Mouse (Mus musculus) layer of hippocampus, adult 9-10 months (tissue): Measurements from ENCODE around the gene Ppp1r9a.

Experiments
- DNase-seq: peaks from one replicate; pipeline ENCODE4 v3.0.0; 2022; ENCODE audit warnings: low spot score

Gene Ppp1r9a

GRCm38 (mm10) chr6:5207817-5208216, 305.1 kb downstream of the Ppp1r9a start:
- no peak for DNase-seq
